Mouse (Mus musculus): ENCODE measurements at regions not wholly inside any gene's neighbourhood (a gene's known extent, or its start where the extent isn't known, plus 50 kb on each side); places are given as distances from the start of the nearest gene placed in this dataset.

DNA sequence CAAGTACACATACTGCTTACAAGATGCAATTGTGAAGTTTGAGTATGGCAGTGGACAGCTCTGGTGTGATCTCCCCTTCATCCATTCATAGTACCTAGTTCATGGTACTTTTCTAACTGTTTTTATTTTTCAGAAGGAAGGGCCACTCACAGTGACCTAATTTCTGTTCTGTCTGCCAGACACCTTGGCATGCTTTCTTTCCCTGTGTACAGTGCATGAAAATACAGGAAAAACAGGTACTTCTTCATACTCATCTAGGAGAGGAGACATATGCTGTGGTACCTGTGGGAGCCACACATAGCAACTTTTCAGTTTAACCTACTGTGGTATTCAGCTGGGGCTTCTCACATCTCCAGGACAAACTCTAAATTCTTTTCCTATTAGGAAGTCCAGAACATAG is 545.2 kb downstream of the Rnf144a start:
- TF ChIP-seq GATA1 (IDR thresholded peaks at IDR 0.05; ENCODE audit: borderline replicate concordance, low read length) = no peak
- no peak for TF ChIP-seq FLI1 (IDR thresholded peaks at IDR 0.05; ENCODE audit: low read length)

Data from megakaryocyte, embryonic 14.5 days (primary cell).